9 mouse cellular contexts compared by ENCODE assay signal in genomic region chr7:73648010-73648409, GRCm38 (mm10).
A peak's percentile ranks its signal among the peaks of the same experiment; 100 is the strongest.
DNase-seq lines count a peak whose midpoint lies in the region; ATAC-seq and TF ChIP-seq lines count a peak whose summit lies in the region.
"Had no signal": no experiment of that assay in that cellular context is flagged by ENCODE, and none has a peak within 500 bp of the region (broad histone marks: within the 10 kb centered on the region; RNA-seq: fewer than 3 reads in every experiment).

No protein-coding gene starts in this region.

- no peak overlapping the region for H3K4me2 ChIP-seq in lung, embryonic 14.5 days
- H3K4me2 ChIP-seq: limb, embryonic 12.5 days had no signal

- no peaks in the 10 kb centered on the region for H3K36me3 ChIP-seq in lung, embryonic 14.5 days (ENCODE audit: insufficient read depth)
- H3K36me3 ChIP-seq: limb, embryonic 12.5 days had no signal

- no peak overlapping the region for H3K9ac ChIP-seq in lung, embryonic 14.5 days
- H3K9ac ChIP-seq: limb, embryonic 12.5 days had no signal

- H3K4me3 ChIP-seq in gastrocnemius, adult 2 months: no peak overlapping the region
- H3K4me3 ChIP-seq in lung, embryonic 14.5 days (ENCODE audit: low read depth, low read length): no peak overlapping the region
- H3K4me3 ChIP-seq: limb, embryonic 12.5 days had no signal

- WGBS in lung, embryonic 14.5 days: 33% methylated on average over 4 of the region's 4 CpGs

- peak; percentile 93 for TF ChIP-seq CTCF in gastrocnemius, adult 2 months (IDR thresholded peaks at IDR 0.05)
- peak; percentile 80 for TF ChIP-seq CTCF in lung, embryonic 14.5 days (IDR thresholded peaks at IDR 0.05; ENCODE audit: low read depth)

- ATAC-seq in lung, embryonic 14.5 days (ENCODE audit: insufficient read depth): no peak

- no peak overlapping the region for H3K27ac ChIP-seq in gastrocnemius, adult 2 months
- H3K27ac ChIP-seq in lung, embryonic 14.5 days (ENCODE audit: low read depth): no peak overlapping the region
- H3K27ac ChIP-seq: limb, embryonic 12.5 days had no signal

- H3K9me3 ChIP-seq in lung, embryonic 14.5 days (ENCODE audit: low read depth, low read length): no peaks in the 10 kb centered on the region

- no peaks in the 10 kb centered on the region for H3K4me1 ChIP-seq in lung, embryonic 14.5 days (ENCODE audit: insufficient read depth)
- H3K4me1 ChIP-seq: limb, embryonic 12.5 days had no signal

- peak; percentile 90 to 92 for DNase-seq in B cell, adult 2 months
- DNase-seq in MEL-GATA-1-ER (ENCODE audit: extremely low read depth, low read depth): peak; percentile 72
- DNase-seq in cerebellum, adult 8-10 months: peak; percentile 73
- peak; percentile 87 for DNase-seq in gastrocnemius, adult 2 months
- peak; percentile 90 to 91 for DNase-seq in kidney, postnatal 4 days
- peak; percentile 89 for DNase-seq in lung, embryonic 14.5 days
- DNase-seq in right cerebral cortex, postnatal 36 days (ENCODE audit: low spot score in 2 of 2): peak; percentile 64 to 66
- peak; percentile 55 to 83 for DNase-seq in urinary bladder, postnatal 4 days (ENCODE audit: low spot score in 2 of 2)

- H3K27me3 ChIP-seq in lung, embryonic 14.5 days (ENCODE audit: insufficient read depth, low read length): no peaks in the 10 kb centered on the region
- H3K27me3 ChIP-seq: limb, embryonic 12.5 days had no signal

- intact Hi-C loops in gastrocnemius, adult 2 months (cut with DNase I): loop anchor here (2.0 kb wide), 1 partner anchor 1249 kb away; no protein-coding TSS in a partner anchor
